Mouse (Mus musculus) embryonic fibroblast, embryonic 13.5 days (primary cell): ENCODE measurements around the gene Mri1. TPM values are rescaled to one million over a fixed set of nuclear protein-coding genes. Genes with fewer than 3 reads are reported as not detected.

Source experiments
- H3K27ac ChIP-seq: 2 replicates; pipeline ENCODE4 v1.5.1; 2012; ENCODE audit warnings: low read length, control low read depth, inconsistent platforms; ENCODE audit not compliant: insufficient read depth
- H3K4me1 ChIP-seq: 2 replicates; pipeline ENCODE4 v1.6.1; 2011; ENCODE audit warnings: low read length; ENCODE audit not compliant: control insufficient read depth, insufficient read depth
- H3K4me3 ChIP-seq: 2 replicates; pipeline ENCODE4 v1.5.1; 2011; ENCODE audit warnings: mild to moderate bottlenecking, control low read depth, low read length; ENCODE audit not compliant: insufficient read depth
- CTCF ChIP-seq: IDR thresholded peaks from 2 replicates; pipeline ENCODE4 v1.5.1; 2011; ENCODE audit warnings: mild to moderate bottlenecking, control low read depth, low read length, moderate library complexity, borderline replicate concordance; ENCODE audit not compliant: insufficient read depth
- POLR2A ChIP-seq: IDR thresholded peaks from 2 replicates; pipeline ENCODE4 v1.6.1; 2011; ENCODE audit warnings: low read depth, mild to moderate bottlenecking, control low read depth, low read length, moderate library complexity
- polyA plus RNA-seq: library from polyadenylated mRNA; stranded (reverse); fragments of >200 nt; gene quantifications from 2 replicates; pipeline ENCODE4 v1.2.4, GENCODE M21; 2011; ENCODE audit warnings: low read depth; ENCODE audit not compliant: missing spikeins, insufficient read length

The Mri1 gene
- polyA plus RNA-seq, 1 experiment = 16.7 TPM

DNA sequence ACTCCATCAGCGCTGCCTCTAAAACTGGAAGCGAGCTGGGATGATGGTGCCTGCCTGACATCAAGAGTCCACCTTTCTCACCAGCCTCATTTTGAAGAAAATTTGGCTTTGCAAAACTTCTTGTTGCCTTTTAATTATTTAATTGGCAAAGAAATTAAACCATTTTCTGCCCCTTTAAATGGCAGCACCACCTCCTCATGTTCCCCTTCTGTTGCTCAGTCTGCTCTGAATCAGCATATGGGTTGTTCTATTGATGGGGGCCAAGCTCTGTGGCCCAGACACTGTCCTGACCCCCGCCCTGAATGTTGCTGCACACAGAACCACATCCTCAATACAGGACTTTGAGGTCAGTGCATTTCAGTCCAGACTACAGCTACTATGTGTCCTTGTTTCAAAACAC is 16.8 kb upstream of the Mri1 start:
- no peak for TF ChIP-seq POLR2A
- TF ChIP-seq CTCF = no peak
- Histone ChIP-seq H3K4me3 (no peak overlapping the region), H3K4me1 (peaks cover 5% of the 10 kb centered on the region; the same call in 1 of the 2 replicates), H3K27ac (no peak overlapping the region)

DNA sequence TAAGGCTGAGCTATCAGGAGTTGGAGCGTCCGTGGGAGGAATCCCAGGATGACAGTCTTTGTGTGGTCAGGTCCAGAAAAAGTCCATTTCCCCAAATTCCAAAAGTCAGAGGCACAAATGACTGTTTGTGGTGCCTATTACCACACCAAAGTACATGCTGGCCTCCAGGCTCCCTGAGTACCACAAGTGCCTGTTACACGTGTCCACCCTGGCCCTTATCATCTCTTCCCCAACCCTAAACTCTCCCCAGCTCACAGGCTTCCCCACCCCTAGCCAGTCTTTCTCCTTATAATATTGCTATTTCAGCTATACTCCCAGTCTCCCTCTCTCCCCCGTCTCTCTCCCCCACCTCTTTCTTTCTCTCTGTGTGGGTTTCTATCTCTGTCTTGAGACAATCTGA is 15.2 kb upstream of the Mri1 start:
- no peak overlapping the region for H3K4me3 ChIP-seq
- TF ChIP-seq CTCF = no peak
- no peak for TF ChIP-seq POLR2A
- no peak overlapping the region for H3K27ac ChIP-seq
- peaks cover 5% of the 10 kb centered on the region; the same call in 1 of the 2 replicates for H3K4me1 ChIP-seq

DNA sequence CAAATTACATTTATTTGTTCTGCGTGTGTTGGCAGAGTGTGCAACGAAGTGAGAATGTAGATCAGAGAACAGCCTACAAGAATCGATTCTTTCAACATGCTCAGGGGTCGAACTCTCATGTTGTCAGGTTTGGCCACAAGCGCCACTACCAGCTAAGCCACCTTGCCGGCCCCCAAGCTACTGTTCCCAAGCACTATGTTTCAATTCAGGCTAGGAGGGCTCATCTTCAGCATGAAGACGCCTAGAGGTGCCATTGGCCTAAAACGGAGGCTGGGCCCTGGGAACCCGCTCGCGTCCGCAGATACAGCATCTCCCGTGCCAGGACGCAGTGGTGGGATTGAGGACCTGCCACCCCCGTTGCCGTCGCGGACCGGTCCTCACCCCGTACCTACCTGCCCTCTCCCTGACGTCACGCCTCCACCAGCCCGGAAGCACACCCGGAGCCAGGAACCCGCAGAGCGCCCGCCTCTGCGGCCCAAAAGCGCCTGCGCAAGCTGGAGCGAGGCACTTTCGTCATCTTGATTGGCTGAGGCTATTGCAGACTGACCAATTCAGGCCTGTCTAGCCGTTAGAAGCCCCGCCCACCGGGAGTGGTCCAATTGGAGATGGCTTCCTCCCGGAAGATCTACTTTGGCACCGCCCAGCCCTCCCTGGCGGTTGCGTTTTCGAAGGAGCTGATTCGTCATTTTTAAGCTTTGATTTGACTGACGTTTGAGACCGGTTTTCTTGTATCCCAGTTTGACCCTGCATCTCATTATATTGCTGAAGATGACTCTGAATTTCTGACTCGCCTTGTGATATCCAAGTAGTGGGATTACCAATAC is 13.0 kb upstream of the Mri1 start, which contains the start of gene Ccdc130:
Gene Ccdc130 (minus strand): TSS at position 431 of the 824 bp plus-strand sequence.
- Histone ChIP-seq H3K27ac (0 out of 2 replicates have a peak within 1 kb of the TSS, but pooled peaks have one; percentile 42), H3K4me3 (peak within 1 kb of the TSS; percentile 83), H3K4me1 (peaks cover 5% of the 10 kb centered on the region; the same call in 1 of the 2 replicates)
- TF ChIP-seq POLR2A (peak; percentile 92), CTCF (no peak)

DNA sequence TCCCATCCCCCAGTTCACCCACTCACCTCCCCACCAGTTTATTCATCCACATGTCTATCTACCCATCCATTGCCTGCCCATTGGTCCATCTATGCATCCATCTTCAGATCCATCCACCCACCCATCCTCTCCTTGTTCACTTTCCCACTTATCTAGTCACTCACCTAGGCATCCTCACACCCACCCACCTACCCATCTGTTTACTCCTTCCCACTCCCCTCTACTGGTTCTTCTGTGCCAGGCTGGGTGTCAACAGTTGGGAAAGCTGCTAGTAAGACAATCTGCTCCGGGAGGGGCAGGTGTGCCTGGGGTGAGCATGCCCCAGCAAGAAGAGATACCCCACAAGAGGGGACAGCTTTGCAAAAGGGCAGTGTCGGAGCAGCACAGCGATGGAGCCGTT is 4.0 kb upstream of the Mri1 start:
- Histone ChIP-seq H3K27ac (no peak overlapping the region), H3K4me1 (peaks cover 5% of the 10 kb centered on the region; the same call in 1 of the 2 replicates), H3K4me3 (no peak overlapping the region)
- TF ChIP-seq POLR2A (no peak), CTCF (no peak)

DNA sequence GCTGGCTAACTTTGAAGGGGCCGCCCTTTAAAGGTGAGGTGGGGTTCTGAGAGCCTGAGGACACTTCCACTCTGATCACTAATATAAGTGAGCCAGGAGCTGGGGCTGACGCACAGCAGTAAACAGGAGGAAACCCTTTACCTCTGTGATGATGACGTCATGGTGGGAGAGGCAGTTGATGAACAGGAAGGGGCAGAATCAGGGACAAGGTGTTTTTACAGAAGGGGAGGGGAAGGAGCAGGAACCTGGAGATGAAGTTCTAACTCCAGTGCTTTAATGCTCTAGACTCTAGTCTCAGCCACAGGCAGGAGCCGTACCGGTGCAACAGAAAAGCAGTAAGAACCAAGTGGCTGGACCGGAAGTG is 686 bp downstream of the Mri1 start:
- Histone ChIP-seq H3K4me3 (peak overlapping the region; percentile 64), H3K4me1 (peaks cover 5% of the 10 kb centered on the region; the same call in 1 of the 2 replicates), H3K27ac (no peak overlapping the region)
- TF ChIP-seq POLR2A (no peak; the same call in 1 of the 2 replicates), CTCF (no peak)

DNA sequence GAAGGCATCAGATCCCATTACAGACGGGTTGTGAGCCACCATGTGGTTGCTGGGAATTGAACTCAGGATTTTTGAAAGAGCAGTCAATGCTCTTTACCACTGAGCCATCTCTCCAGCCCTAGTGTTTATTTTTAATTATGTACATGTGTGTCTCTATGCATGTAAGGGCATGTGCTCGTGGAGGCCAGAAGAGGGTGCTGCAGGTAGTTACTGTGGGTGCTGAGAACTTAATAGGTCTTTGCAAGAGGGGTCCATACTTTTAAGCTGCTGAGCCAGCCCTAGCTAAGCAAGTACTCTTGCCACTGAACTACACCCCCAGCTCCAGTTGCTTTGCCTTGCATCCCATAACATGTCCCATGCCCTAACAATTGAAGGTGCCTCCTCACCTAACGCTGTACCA is 1.3 kb downstream of the Mri1 start:
- Histone ChIP-seq H3K4me3 (peak overlapping the region; percentile 64), H3K4me1 (peaks cover 5% of the 10 kb centered on the region; the same call in 1 of the 2 replicates), H3K27ac (no peak overlapping the region)
- TF ChIP-seq CTCF (no peak), POLR2A (no peak)

DNA sequence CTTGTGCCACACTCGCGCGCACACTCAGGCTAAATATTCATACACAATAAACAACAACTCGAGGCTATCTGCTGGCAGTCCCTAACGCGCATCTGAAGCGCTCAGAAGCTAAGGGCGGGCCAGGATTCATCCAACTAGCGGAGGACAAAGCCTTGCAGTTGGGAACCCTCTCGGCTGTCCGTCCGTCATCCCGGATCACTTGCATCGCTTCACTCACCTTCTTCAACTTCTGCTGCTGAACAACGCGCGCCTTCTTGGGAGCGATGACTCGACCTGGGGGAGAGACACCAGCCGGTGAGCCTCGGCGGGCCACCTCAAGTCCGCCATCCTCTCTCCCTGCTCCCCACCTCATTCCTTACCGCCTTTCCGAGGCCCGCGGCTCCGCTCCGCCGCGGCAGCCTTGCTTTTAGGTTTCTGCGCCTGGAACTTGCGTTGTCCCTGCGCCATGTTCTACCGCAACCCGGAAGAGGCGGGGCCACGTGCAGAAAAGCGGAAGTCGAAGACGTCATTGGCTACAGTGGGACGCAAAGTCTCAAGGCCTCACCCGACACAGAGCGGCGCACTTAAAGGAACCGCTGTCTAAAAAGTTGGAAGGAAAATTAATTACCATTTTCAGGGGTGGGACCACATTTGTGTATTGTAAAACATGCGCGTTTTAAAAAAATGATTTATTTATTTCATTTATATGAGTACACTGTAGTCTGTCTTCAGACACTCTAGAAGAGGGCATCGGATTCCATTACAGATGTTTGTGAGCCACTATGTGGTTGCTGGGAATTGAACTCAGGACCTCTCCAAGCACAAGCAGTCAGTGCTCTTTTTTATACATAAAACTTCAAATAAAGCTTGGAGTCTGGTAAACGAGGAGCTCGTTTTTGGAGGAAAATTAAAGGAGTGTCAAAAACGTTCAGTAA is 7.6 kb downstream of the Mri1 start, which contains the start of gene D8Ertd738e:
Gene D8Ertd738e (minus strand): TSS at position 463 of the 914 bp plus-strand sequence.
- Histone ChIP-seq H3K4me1 (no peaks in the 10 kb centered on the region), H3K27ac (no peak within 1 kb of the TSS), H3K4me3 (peak within 1 kb of the TSS; percentile 93)
- peak; percentile 93 for TF ChIP-seq POLR2A
- no peak for TF ChIP-seq CTCF

DNA sequence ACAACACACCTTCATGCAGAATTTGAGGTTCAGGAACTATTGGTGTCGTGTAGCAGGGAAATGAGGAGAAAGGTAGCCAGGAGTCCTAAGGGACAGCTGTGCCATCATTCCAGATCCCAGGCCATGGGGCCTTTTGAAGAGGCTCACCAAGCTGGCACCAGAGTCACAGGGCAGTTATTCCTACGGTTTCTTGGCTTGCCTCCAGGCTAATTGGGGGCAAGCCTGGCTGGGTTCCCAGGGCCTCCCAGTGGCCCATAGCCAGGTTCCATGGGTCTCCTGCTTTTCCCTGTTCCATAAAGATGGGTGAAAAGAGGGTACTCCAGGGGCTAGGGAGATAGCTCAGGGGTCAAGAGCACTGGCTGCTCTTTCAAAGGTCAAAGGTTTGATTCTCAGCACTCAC is 15.3 kb downstream of the Mri1 start:
- Histone ChIP-seq H3K4me1 (no peaks in the 10 kb centered on the region), H3K4me3 (no peak overlapping the region), H3K27ac (no peak overlapping the region)
- TF ChIP-seq POLR2A (no peak), CTCF (no peak)

DNA sequence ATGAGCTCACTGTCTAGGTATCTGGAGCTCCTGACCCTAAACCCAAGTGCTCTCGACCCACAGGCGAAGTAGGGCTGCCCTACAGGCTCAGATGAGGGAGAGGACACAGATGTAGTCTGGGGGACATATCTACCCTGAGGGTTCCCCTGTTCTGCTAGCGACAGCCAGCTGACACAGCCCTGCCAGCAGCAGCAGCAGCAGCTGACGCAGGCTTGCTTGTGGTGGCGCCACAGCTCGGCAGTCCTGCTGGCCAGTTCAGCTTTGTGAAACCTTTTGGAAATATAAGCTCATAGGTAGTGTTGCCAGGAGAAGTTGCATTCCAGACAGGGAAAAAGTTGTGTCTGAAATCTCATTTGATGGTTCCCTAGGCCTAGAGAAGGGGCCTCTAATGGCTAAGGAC is 16.0 kb downstream of the Mri1 start:
- no peak overlapping the region for H3K27ac ChIP-seq
- H3K4me1 ChIP-seq = no peaks in the 10 kb centered on the region
- TF ChIP-seq CTCF = no peak
- TF ChIP-seq POLR2A = no peak
- no peak overlapping the region for H3K4me3 ChIP-seq
